In genomic region chr7:83668724-83669123, GRCm38 (mm10) we compare ENCODE assay signal across 8 mouse cellular contexts. TPM values are rescaled to one million over a fixed set of nuclear protein-coding genes. Genes with fewer than 3 reads are reported as not detected.
DNase-seq lines count a peak whose midpoint lies in the region; ATAC-seq lines count a peak whose summit lies in the region.

No protein-coding gene starts in this region.

- H3K27me3 ChIP-seq in kidney, embryonic 15.5 days, result no peaks in the 10 kb centered on the region
- H3K27me3 ChIP-seq in hindbrain, embryonic 13.5 days, result no peaks in the 10 kb centered on the region

- ATAC-seq in kidney, embryonic 15.5 days (replicated peaks; ENCODE audit: low FRiP score), result no peak
- ATAC-seq in hindbrain, embryonic 13.5 days (ENCODE audit: low FRiP score), result peak; percentile 61; the same call in 1 of the 2 replicates

- DNase-seq in kidney, adult 18-20 months, result peak; percentile 42
- DNase-seq in adipocyte (ENCODE audit: low spot score), result peak; percentile 65
- DNase-seq in embryo, embryonic 11 days, result peak; percentile 73
- peak; percentile 41 to 43 for DNase-seq in left cerebral cortex, postnatal 36 days (ENCODE audit: low spot score in 2 of 2)
- DNase-seq in naive thymus-derived CD4-positive, alpha-beta T cell, adult 2 months (ENCODE audit: low read depth), result peak; percentile 29
- no peak for DNase-seq in Muller cell, postnatal 12 days (ENCODE audit: inconsistent ontology term)

- WGBS in kidney, embryonic 15.5 days, result 11% methylated on average over 1 of the region's 1 CpGs
- 26% methylated on average over 1 of the region's 1 CpGs for WGBS in hindbrain, embryonic 13.5 days

- H3K9me3 ChIP-seq in kidney, embryonic 15.5 days (replicated peaks), result no peaks in the 10 kb centered on the region
- no peaks in the 10 kb centered on the region for H3K9me3 ChIP-seq in hindbrain, embryonic 13.5 days

- no peak overlapping the region for H3K4me2 ChIP-seq in kidney, embryonic 15.5 days
- H3K4me2 ChIP-seq in hindbrain, embryonic 13.5 days, result no peak overlapping the region

- H3K36me3 ChIP-seq in kidney, embryonic 15.5 days, result no peaks in the 10 kb centered on the region
- no peaks in the 10 kb centered on the region for H3K36me3 ChIP-seq in hindbrain, embryonic 13.5 days

- H3K27ac ChIP-seq in kidney, embryonic 15.5 days, result no peak overlapping the region
- no peak overlapping the region for H3K27ac ChIP-seq in hindbrain, embryonic 13.5 days

- no peak overlapping the region for H3K9ac ChIP-seq in kidney, embryonic 15.5 days
- H3K9ac ChIP-seq in hindbrain, embryonic 13.5 days, result no peak overlapping the region

- no peak overlapping the region for H3K4me3 ChIP-seq in kidney, embryonic 15.5 days (replicated peaks)
- no peak overlapping the region for H3K4me3 ChIP-seq in hindbrain, embryonic 13.5 days

- no peaks in the 10 kb centered on the region for H3K4me1 ChIP-seq in kidney, embryonic 15.5 days
- no peaks in the 10 kb centered on the region for H3K4me1 ChIP-seq in hindbrain, embryonic 13.5 days (replicated peaks)

- intact Hi-C loops in left cerebral cortex, postnatal 36 days (cut with DNase I), result loop anchor here (2.0 to 10.0 kb wide), 3 partner anchors 106 to 216 kb away; partner anchors contain the start of genes Mesd and Tlnrd1

RNA-seq across cellular contexts. Expression of gene Stard5, which starts 37.0 kb away (rescaled TPM):
- 24.3 and 27.0 TPM in 2 replicates for polyA plus RNA-seq in kidney, embryonic 15.5 days (2015; fragmentation: Nextera tagmentation; extraction: Ambion mirVana)
- 6.9 and 7.6 TPM in 2 replicates for polyA plus RNA-seq in hindbrain, embryonic 13.5 days (2015; fragmentation: Nextera tagmentation; extraction: Ambion mirVana)
- total RNA-seq in left cerebral cortex, postnatal 36 days (2021), result 1 to 10 TPM; 7.4 to 9.2 TPM
